ENCODE assay signal across 13 mouse cellular contexts in genomic region chr7:107841719-107842118, GRCm38 (mm10). TPM values are rescaled to one million over a fixed set of nuclear protein-coding genes. Genes with fewer than 3 reads are reported as not detected.
DNase-seq lines count a peak whose midpoint lies in the region; ATAC-seq and TF ChIP-seq lines count a peak whose summit lies in the region.
"Had no signal": no experiment of that assay in that cellular context is flagged by ENCODE, and none has a peak within 500 bp of the region (broad histone marks: within the 10 kb centered on the region; RNA-seq: fewer than 3 reads in every experiment).

No protein-coding gene starts in this region.

- H3K9ac ChIP-seq in embryonic facial prominence, embryonic 11.5 days (replicated peaks; ENCODE audit: low read length): no peak overlapping the region
- H3K9ac ChIP-seq in limb, embryonic 14.5 days (ENCODE audit: low read depth, low read length, severe bottlenecking): no peak overlapping the region
- H3K9ac ChIP-seq in kidney, embryonic 15.5 days: no peak overlapping the region
- H3K9ac ChIP-seq: heart, embryonic 15.5 days; limb, embryonic 15.5 days had no signal

- H3K4me1 ChIP-seq in embryonic facial prominence, embryonic 11.5 days (ENCODE audit: control insufficient read depth, insufficient read depth, low read length): no peaks in the 10 kb centered on the region
- H3K4me1 ChIP-seq in embryonic facial prominence, embryonic 10.5 days: no peaks in the 10 kb centered on the region
- H3K4me1 ChIP-seq in limb, embryonic 14.5 days (ENCODE audit: control insufficient read depth, insufficient read depth, low read length): no peaks in the 10 kb centered on the region
- H3K4me1 ChIP-seq in limb, embryonic 10.5 days: no peaks in the 10 kb centered on the region
- no peaks in the 10 kb centered on the region for H3K4me1 ChIP-seq in kidney, embryonic 15.5 days
- H3K4me1 ChIP-seq: heart, embryonic 15.5 days; limb, embryonic 15.5 days had no signal

- 76% methylated on average over 1 of the region's 1 CpGs for WGBS in embryonic facial prominence, embryonic 11.5 days
- WGBS in embryonic facial prominence, embryonic 10.5 days: 74% methylated on average over 1 of the region's 1 CpGs
- WGBS in limb, embryonic 14.5 days: 81% methylated on average over 1 of the region's 1 CpGs
- WGBS in limb, embryonic 10.5 days: 75% methylated on average over 1 of the region's 1 CpGs
- 79% methylated on average over 1 of the region's 1 CpGs for WGBS in kidney, embryonic 15.5 days

- H3K27me3 ChIP-seq in embryonic facial prominence, embryonic 11.5 days (ENCODE audit: control insufficient read depth, insufficient read depth, low read length): no peaks in the 10 kb centered on the region
- H3K27me3 ChIP-seq in embryonic facial prominence, embryonic 10.5 days (replicated peaks; ENCODE audit: low read depth, poor library complexity, severe bottlenecking): no peaks in the 10 kb centered on the region
- no peaks in the 10 kb centered on the region for H3K27me3 ChIP-seq in limb, embryonic 14.5 days (ENCODE audit: control insufficient read depth, insufficient read depth, low read length)
- no peaks in the 10 kb centered on the region for H3K27me3 ChIP-seq in limb, embryonic 10.5 days (ENCODE audit: low read depth, poor library complexity, severe bottlenecking)
- no peaks in the 10 kb centered on the region for H3K27me3 ChIP-seq in kidney, embryonic 15.5 days
- H3K27me3 ChIP-seq: heart, embryonic 15.5 days; limb, embryonic 15.5 days had no signal

- DNase-seq in embryonic facial prominence, embryonic 11.5 days (ENCODE audit: low spot score): peak; percentile 71
- DNase-seq in embryonic facial prominence, embryonic 10.5 days (ENCODE audit: low spot score): no peak
- DNase-seq in limb, embryonic 14.5 days (ENCODE audit: low spot score): peak; percentile 48
- no peak for DNase-seq in limb, embryonic 10.5 days (ENCODE audit: low spot score)
- DNase-seq in MN1 (ENCODE audit: low spot score): peak; percentile 12
- DNase-seq in induced T-regulatory cell, adult 2 months (ENCODE audit: low read depth): peak; percentile 7
- DNase-seq in spleen, adult 18-20 months: no peak
- DNase-seq: adrenal gland, postnatal 25 days had no signal

- H3K27ac ChIP-seq in embryonic facial prominence, embryonic 11.5 days (replicated peaks; ENCODE audit: low read depth, low read length): no peak overlapping the region
- H3K27ac ChIP-seq in embryonic facial prominence, embryonic 10.5 days (replicated peaks): no peak overlapping the region
- no peak overlapping the region for H3K27ac ChIP-seq in limb, embryonic 14.5 days (replicated peaks; ENCODE audit: low read depth, low read length)
- H3K27ac ChIP-seq in limb, embryonic 10.5 days: no peak overlapping the region
- no peak overlapping the region for H3K27ac ChIP-seq in kidney, embryonic 15.5 days
- H3K27ac ChIP-seq: heart, embryonic 15.5 days; limb, embryonic 15.5 days had no signal

- no peak overlapping the region for H3K4me2 ChIP-seq in embryonic facial prominence, embryonic 11.5 days (ENCODE audit: low read depth, low read length)
- H3K4me2 ChIP-seq in limb, embryonic 14.5 days (replicated peaks; ENCODE audit: low read depth, low read length, severe bottlenecking): no peak overlapping the region
- H3K4me2 ChIP-seq in kidney, embryonic 15.5 days: no peak overlapping the region
- H3K4me2 ChIP-seq: heart, embryonic 15.5 days; limb, embryonic 15.5 days had no signal

- H3K36me3 ChIP-seq in embryonic facial prominence, embryonic 11.5 days (replicated peaks; ENCODE audit: control insufficient read depth, insufficient read depth, low read depth, low read length): no peaks in the 10 kb centered on the region
- no peaks in the 10 kb centered on the region for H3K36me3 ChIP-seq in embryonic facial prominence, embryonic 10.5 days (replicated peaks)
- no peaks in the 10 kb centered on the region for H3K36me3 ChIP-seq in limb, embryonic 14.5 days (ENCODE audit: control insufficient read depth, insufficient read depth, low read length)
- no peaks in the 10 kb centered on the region for H3K36me3 ChIP-seq in limb, embryonic 10.5 days
- no peaks in the 10 kb centered on the region for H3K36me3 ChIP-seq in kidney, embryonic 15.5 days
- H3K36me3 ChIP-seq: heart, embryonic 15.5 days; limb, embryonic 15.5 days had no signal

- H3K9me3 ChIP-seq in embryonic facial prominence, embryonic 11.5 days (replicated peaks; ENCODE audit: control insufficient read depth, low read length): no peaks in the 10 kb centered on the region
- H3K9me3 ChIP-seq in embryonic facial prominence, embryonic 10.5 days: no peaks in the 10 kb centered on the region
- no peaks in the 10 kb centered on the region for H3K9me3 ChIP-seq in limb, embryonic 14.5 days (ENCODE audit: control insufficient read depth, low read length)
- no peaks in the 10 kb centered on the region for H3K9me3 ChIP-seq in limb, embryonic 10.5 days (replicated peaks)
- no peaks in the 10 kb centered on the region for H3K9me3 ChIP-seq in kidney, embryonic 15.5 days (replicated peaks)
- H3K9me3 ChIP-seq: heart, embryonic 15.5 days; limb, embryonic 15.5 days had no signal

- no peak overlapping the region for H3K4me3 ChIP-seq in embryonic facial prominence, embryonic 11.5 days (ENCODE audit: low read depth, low read length)
- no peak overlapping the region for H3K4me3 ChIP-seq in embryonic facial prominence, embryonic 10.5 days
- no peak overlapping the region for H3K4me3 ChIP-seq in limb, embryonic 14.5 days (replicated peaks; ENCODE audit: low read length)
- no peak overlapping the region for H3K4me3 ChIP-seq in limb, embryonic 10.5 days
- no peak overlapping the region for H3K4me3 ChIP-seq in kidney, embryonic 15.5 days (replicated peaks)
- H3K4me3 ChIP-seq: heart, embryonic 15.5 days; limb, embryonic 15.5 days had no signal

- TF ChIP-seq POLR2A in limb, embryonic 14.5 days (IDR thresholded peaks at IDR 0.05; ENCODE audit: borderline replicate concordance, extremely low read depth, insufficient read depth, insufficient read length): no peak

- no peak for ATAC-seq in embryonic facial prominence, embryonic 11.5 days (replicated peaks; ENCODE audit: insufficient number of reproducible peaks, low FRiP score, low TSS enrichment, low read depth)
- ATAC-seq in limb, embryonic 14.5 days (ENCODE audit: low FRiP score, low read depth): no peak
- ATAC-seq in kidney, embryonic 15.5 days (replicated peaks; ENCODE audit: low FRiP score): no peak
- ATAC-seq: midbrain, embryonic 16.5 days had no signal

RNA-seq across cellular contexts. Expression of gene Olfr470, which starts 5.6 kb away (rescaled TPM):
- polyA plus RNA-seq in embryonic facial prominence, embryonic 11.5 days (2014; fragmentation: Nextera tagmentation; extraction: Ambion mirVana): not detected in 2 replicates
- polyA plus RNA-seq in embryonic facial prominence, embryonic 10.5 days (2016; fragmentation: Nextera tagmentation; extraction: Ambion mirVana): not detected in 2 replicates
- polyA plus RNA-seq in limb, embryonic 14.5 days (2012; rRNA removed): not detected in 2 replicates
- polyA plus RNA-seq in limb, embryonic 14.5 days (2014; fragmentation: Nextera tagmentation; extraction: Ambion mirVana): not detected in 2 replicates
- not detected in 2 replicates for polyA plus RNA-seq in limb, embryonic 10.5 days (2016; fragmentation: Nextera tagmentation; extraction: Ambion mirVana)
- polyA plus RNA-seq in kidney, embryonic 15.5 days (2015; fragmentation: Nextera tagmentation; extraction: Ambion mirVana): not detected in 2 replicates
- polyA plus RNA-seq: frontal cortex, adult 2 months; heart, embryonic 15.5 days; limb, embryonic 15.5 days; midbrain, embryonic 16.5 days had no signal

RNA-seq across cellular contexts. Expression of gene Olfr469, which starts 16.4 kb away (rescaled TPM):
- not detected in 2 replicates for polyA plus RNA-seq in embryonic facial prominence, embryonic 11.5 days (2014; fragmentation: Nextera tagmentation; extraction: Ambion mirVana)
- polyA plus RNA-seq in embryonic facial prominence, embryonic 10.5 days (2016; fragmentation: Nextera tagmentation; extraction: Ambion mirVana): not detected in 2 replicates
- polyA plus RNA-seq in limb, embryonic 14.5 days (2012; rRNA removed): not detected in 2 replicates
- polyA plus RNA-seq in limb, embryonic 14.5 days (2014; fragmentation: Nextera tagmentation; extraction: Ambion mirVana): not detected in 2 replicates
- not detected in 2 replicates for polyA plus RNA-seq in limb, embryonic 10.5 days (2016; fragmentation: Nextera tagmentation; extraction: Ambion mirVana)
- not detected in 2 replicates for polyA plus RNA-seq in kidney, embryonic 15.5 days (2015; fragmentation: Nextera tagmentation; extraction: Ambion mirVana)
- polyA plus RNA-seq: frontal cortex, adult 2 months; heart, embryonic 15.5 days; limb, embryonic 15.5 days; midbrain, embryonic 16.5 days had no signal

RNA-seq across cellular contexts. Expression of gene Olfr467, which starts 29.7 kb away (rescaled TPM):
- polyA plus RNA-seq in embryonic facial prominence, embryonic 11.5 days (2014; fragmentation: Nextera tagmentation; extraction: Ambion mirVana): not detected in 2 replicates
- polyA plus RNA-seq in embryonic facial prominence, embryonic 10.5 days (2016; fragmentation: Nextera tagmentation; extraction: Ambion mirVana): not detected in 2 replicates
- polyA plus RNA-seq in limb, embryonic 14.5 days (2012; rRNA removed): not detected in 2 replicates
- polyA plus RNA-seq in limb, embryonic 14.5 days (2014; fragmentation: Nextera tagmentation; extraction: Ambion mirVana): not detected in 2 replicates
- not detected in 2 replicates for polyA plus RNA-seq in limb, embryonic 10.5 days (2016; fragmentation: Nextera tagmentation; extraction: Ambion mirVana)
- polyA plus RNA-seq in kidney, embryonic 15.5 days (2015; fragmentation: Nextera tagmentation; extraction: Ambion mirVana): not detected in 2 replicates
- polyA plus RNA-seq: frontal cortex, adult 2 months; heart, embryonic 15.5 days; limb, embryonic 15.5 days; midbrain, embryonic 16.5 days had no signal

RNA-seq across cellular contexts. Expression of gene Ovch2, which starts 40.7 kb away (rescaled TPM):
- not detected in 2 replicates for polyA plus RNA-seq in embryonic facial prominence, embryonic 11.5 days (2014; fragmentation: Nextera tagmentation; extraction: Ambion mirVana)
- polyA plus RNA-seq in embryonic facial prominence, embryonic 10.5 days (2016; fragmentation: Nextera tagmentation; extraction: Ambion mirVana): not detected in 2 replicates
- not detected in 2 replicates for polyA plus RNA-seq in limb, embryonic 14.5 days (2012; rRNA removed)
- not detected in 2 replicates for polyA plus RNA-seq in limb, embryonic 14.5 days (2014; fragmentation: Nextera tagmentation; extraction: Ambion mirVana)
- not detected in 2 replicates for polyA plus RNA-seq in limb, embryonic 10.5 days (2016; fragmentation: Nextera tagmentation; extraction: Ambion mirVana)
- not detected in 2 replicates for polyA plus RNA-seq in kidney, embryonic 15.5 days (2015; fragmentation: Nextera tagmentation; extraction: Ambion mirVana)
- polyA plus RNA-seq: frontal cortex, adult 2 months; heart, embryonic 15.5 days; limb, embryonic 15.5 days; midbrain, embryonic 16.5 days had no signal

RNA-seq across cellular contexts. Expression of gene Olfr472, which starts 56.0 kb away (rescaled TPM):
- not detected in 2 replicates for polyA plus RNA-seq in embryonic facial prominence, embryonic 11.5 days (2014; fragmentation: Nextera tagmentation; extraction: Ambion mirVana)
- polyA plus RNA-seq in embryonic facial prominence, embryonic 10.5 days (2016; fragmentation: Nextera tagmentation; extraction: Ambion mirVana): not detected in 2 replicates
- not detected in 2 replicates for polyA plus RNA-seq in limb, embryonic 14.5 days (2012; rRNA removed)
- polyA plus RNA-seq in limb, embryonic 14.5 days (2014; fragmentation: Nextera tagmentation; extraction: Ambion mirVana): not detected in 2 replicates
- not detected in 2 replicates for polyA plus RNA-seq in limb, embryonic 10.5 days (2016; fragmentation: Nextera tagmentation; extraction: Ambion mirVana)
- polyA plus RNA-seq in kidney, embryonic 15.5 days (2015; fragmentation: Nextera tagmentation; extraction: Ambion mirVana): 0.04 TPM in 1 of 2 replicates, not detected in the other
- polyA plus RNA-seq: frontal cortex, adult 2 months; heart, embryonic 15.5 days; limb, embryonic 15.5 days; midbrain, embryonic 16.5 days had no signal

Comparison
In these comparisons a context has a peak if more than half of its experiments do, and no peak if none do; other contexts are left out.
1. DNase-seq: peak in embryonic facial prominence, embryonic 11.5 days (single experiment), limb, embryonic 14.5 days (single experiment), MN1 (single experiment) and induced T-regulatory cell, adult 2 months (single experiment); none in embryonic facial prominence, embryonic 10.5 days (single experiment), limb, embryonic 10.5 days (single experiment) and spleen, adult 18-20 months (0 of 2).